Mouse (Mus musculus): ENCODE measurements around the gene Gm10053. TPM values are rescaled to one million over a fixed set of nuclear protein-coding genes. Genes with fewer than 3 reads are reported as not detected.

The Gm10053 gene
- polyA plus RNA-seq, 1 experiment from 2014 or later, result 765 TPM

- H3K9ac ChIP-seq (ENCODE audit: low read length), result no peak overlapping the region
- 11% methylated on average over 3 of the region's 3 CpGs for WGBS
- no peak overlapping the region for H3K27ac ChIP-seq (replicated peaks in 1 of 2; ENCODE audit: control insufficient read depth in 1 of 2, insufficient read depth in 1 of 2, low read depth in 2 of 2, low read length in 2 of 2)
- no peak overlapping the region for H3K4me3 ChIP-seq (ENCODE audit: control insufficient read depth in 1 of 2, insufficient read depth in 1 of 2, low read depth in 1 of 2, low read length in 2 of 2)
- ATAC-seq (ENCODE audit: insufficient number of reproducible peaks, insufficient read depth, low FRiP score, low read depth), result no peak
- peaks cover 11 to 28% of the 10 kb centered on the region in 2 experiments for H3K4me1 ChIP-seq (ENCODE audit: control insufficient read depth in 2 of 2, insufficient read depth in 2 of 2, low read length in 2 of 2)
- no peaks in the 10 kb centered on the region for H3K9me3 ChIP-seq (ENCODE audit: control insufficient read depth, low read length)
- H3K36me3 ChIP-seq (ENCODE audit: control insufficient read depth, insufficient read depth, low read length), result no peaks in the 10 kb centered on the region
- H3K27me3 ChIP-seq (ENCODE audit: control insufficient read depth, insufficient read depth, low read length), result peaks cover 82% of the 10 kb centered on the region
- H3K4me2 ChIP-seq (ENCODE audit: low read length), result no peak overlapping the region
Observed at GRCm38 (mm10) chr19:24901666-24902065, 26.2 kb downstream of the Gm10053 start.

- Histone ChIP-seq H3K27me3 (ENCODE audit: control insufficient read depth, insufficient read depth, low read length) (peaks cover 76% of the 10 kb centered on the region), H3K4me1 (ENCODE audit: control insufficient read depth in 2 of 2, insufficient read depth in 2 of 2, low read length in 2 of 2) (peaks cover 10 to 24% of the 10 kb centered on the region in 2 experiments), H3K4me2 (ENCODE audit: low read length) (no peak overlapping the region), H3K36me3 (ENCODE audit: control insufficient read depth, insufficient read depth, low read length) (no peaks in the 10 kb centered on the region), H3K4me3 (ENCODE audit: control insufficient read depth in 1 of 2, insufficient read depth in 1 of 2, low read depth in 1 of 2, low read length in 2 of 2) (no peak overlapping the region), H3K27ac (replicated peaks in 1 of 2; ENCODE audit: control insufficient read depth in 1 of 2, insufficient read depth in 1 of 2, low read depth in 2 of 2, low read length in 2 of 2) (no peak overlapping the region), H3K9ac (ENCODE audit: low read length) (no peak overlapping the region), H3K9me3 (ENCODE audit: control insufficient read depth, low read length) (no peaks in the 10 kb centered on the region)
- WGBS, result 10% methylated on average over 2 of the region's 2 CpGs
- no peak for ATAC-seq (ENCODE audit: insufficient number of reproducible peaks, insufficient read depth, low FRiP score, low read depth)
Observed at GRCm38 (mm10) chr19:24902256-24902655, 26.8 kb downstream of the Gm10053 start.

DNA sequence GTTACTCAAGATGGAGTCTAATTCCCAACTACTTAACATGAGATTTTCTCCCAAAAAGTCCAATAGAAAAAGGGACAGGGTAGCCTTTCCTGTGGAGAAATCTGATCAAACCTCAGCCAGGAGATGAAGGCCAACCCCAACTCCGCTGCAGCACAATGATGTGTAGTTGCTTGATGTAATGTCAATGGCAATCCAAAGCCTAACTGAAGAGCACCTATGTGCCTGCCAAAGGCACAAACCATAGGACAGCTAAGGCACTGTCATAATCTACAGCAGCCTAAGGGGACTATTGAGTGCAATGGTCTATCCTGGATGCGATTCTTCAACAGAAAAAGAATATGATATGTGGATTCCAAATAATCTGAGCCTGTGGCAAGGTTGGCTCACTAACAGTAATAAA is 27.3 kb downstream of the Gm10053 start:
- Histone ChIP-seq H3K4me2 (ENCODE audit: low read length) (no peak overlapping the region), H3K36me3 (ENCODE audit: control insufficient read depth, insufficient read depth, low read length) (no peaks in the 10 kb centered on the region), H3K27ac (replicated peaks in 1 of 2; ENCODE audit: control insufficient read depth in 1 of 2, insufficient read depth in 1 of 2, low read depth in 2 of 2, low read length in 2 of 2) (no peak overlapping the region), H3K9me3 (ENCODE audit: control insufficient read depth, low read length) (no peaks in the 10 kb centered on the region), H3K4me3 (ENCODE audit: control insufficient read depth in 1 of 2, insufficient read depth in 1 of 2, low read depth in 1 of 2, low read length in 2 of 2) (no peak overlapping the region), H3K4me1 (ENCODE audit: control insufficient read depth in 2 of 2, insufficient read depth in 2 of 2, low read length in 2 of 2) (peaks cover 5 to 18% of the 10 kb centered on the region in 2 experiments; a peak in 3 of 4 replicates), H3K9ac (ENCODE audit: low read length) (no peak overlapping the region), H3K27me3 (ENCODE audit: control insufficient read depth, insufficient read depth, low read length) (peaks cover 70% of the 10 kb centered on the region)
- ATAC-seq (ENCODE audit: insufficient number of reproducible peaks, insufficient read depth, low FRiP score, low read depth), result no peak
- WGBS, result 60% methylated on average over 2 of the region's 2 CpGs

- Histone ChIP-seq H3K9ac (ENCODE audit: low read length) (no peak overlapping the region), H3K9me3 (ENCODE audit: control insufficient read depth, low read length) (no peaks in the 10 kb centered on the region), H3K4me3 (ENCODE audit: control insufficient read depth in 1 of 2, insufficient read depth in 1 of 2, low read depth in 1 of 2, low read length in 2 of 2) (no peak overlapping the region), H3K27me3 (ENCODE audit: control insufficient read depth, insufficient read depth, low read length) (peaks cover 28% of the 10 kb centered on the region), H3K27ac (replicated peaks in 1 of 2; ENCODE audit: control insufficient read depth in 1 of 2, insufficient read depth in 1 of 2, low read depth in 2 of 2, low read length in 2 of 2) (no peak overlapping the region), H3K4me2 (ENCODE audit: low read length) (no peak overlapping the region), H3K4me1 (ENCODE audit: control insufficient read depth in 2 of 2, insufficient read depth in 2 of 2, low read length in 2 of 2) (no peaks in the 10 kb centered on the region), H3K36me3 (ENCODE audit: control insufficient read depth, insufficient read depth, low read length) (no peaks in the 10 kb centered on the region)
- no peak for ATAC-seq (ENCODE audit: insufficient number of reproducible peaks, insufficient read depth, low FRiP score, low read depth)
- 87% methylated on average over 3 of the region's 6 CpGs for WGBS
Observed at GRCm38 (mm10) chr19:24907655-24908054, 32.2 kb downstream of the Gm10053 start.

GRCm38 (mm10) chr19:24908385-24909155 is 33.1 kb downstream of the Gm10053 start:
- Histone ChIP-seq H3K9me3 (ENCODE audit: control insufficient read depth, low read length) (no peaks in the 10 kb centered on the region), H3K4me3 (ENCODE audit: control insufficient read depth in 1 of 2, insufficient read depth in 1 of 2, low read depth in 1 of 2, low read length in 2 of 2) (no peak overlapping the region), H3K4me2 (ENCODE audit: low read length) (no peak overlapping the region), H3K27me3 (ENCODE audit: control insufficient read depth, insufficient read depth, low read length) (peaks cover 19% of the 10 kb centered on the region), H3K27ac (replicated peaks in 1 of 2; ENCODE audit: control insufficient read depth in 1 of 2, insufficient read depth in 1 of 2, low read depth in 2 of 2, low read length in 2 of 2) (no peak overlapping the region), H3K4me1 (ENCODE audit: control insufficient read depth in 2 of 2, insufficient read depth in 2 of 2, low read length in 2 of 2) (no peaks in the 10 kb centered on the region), H3K9ac (ENCODE audit: low read length) (no peak overlapping the region), H3K36me3 (ENCODE audit: control insufficient read depth, insufficient read depth, low read length) (no peaks in the 10 kb centered on the region)
- WGBS, result 80% methylated on average over 3 of the region's 3 CpGs
- no peak for ATAC-seq (ENCODE audit: insufficient number of reproducible peaks, insufficient read depth, low FRiP score, low read depth)

DNA sequence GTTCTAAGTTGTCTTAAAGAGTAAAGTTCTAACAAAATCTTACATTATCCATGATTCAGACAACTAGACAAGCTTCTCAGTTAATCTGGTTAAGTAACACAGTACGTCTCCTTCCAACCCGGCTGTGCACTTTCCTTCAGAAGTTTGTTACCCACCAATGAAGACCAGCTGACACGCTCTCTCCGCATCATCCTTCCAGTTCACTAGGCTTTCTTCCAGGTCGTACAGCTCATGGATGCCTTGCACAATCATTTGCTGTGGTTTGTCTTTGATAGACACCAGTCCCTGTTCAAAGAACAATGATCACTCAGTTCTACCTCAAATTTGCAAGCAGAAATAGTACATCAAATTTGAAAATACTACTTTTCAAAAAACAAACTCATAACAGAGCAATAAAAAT is 45.4 kb downstream of the Gm10053 start:
- WGBS, result 88% methylated on average over 5 of the region's 5 CpGs
- H3K9me3 ChIP-seq (ENCODE audit: control insufficient read depth, low read length), result no peaks in the 10 kb centered on the region
- ATAC-seq (ENCODE audit: insufficient number of reproducible peaks, insufficient read depth, low FRiP score, low read depth), result no peak
- no peaks in the 10 kb centered on the region for H3K4me1 ChIP-seq (ENCODE audit: control insufficient read depth in 2 of 2, insufficient read depth in 2 of 2, low read length in 2 of 2)
- H3K4me2 ChIP-seq (ENCODE audit: low read length), result no peak overlapping the region
- no peak overlapping the region for H3K9ac ChIP-seq (ENCODE audit: low read length)
- no peak overlapping the region for H3K27ac ChIP-seq (replicated peaks in 1 of 2; ENCODE audit: control insufficient read depth in 1 of 2, insufficient read depth in 1 of 2, low read depth in 2 of 2, low read length in 2 of 2)
- H3K4me3 ChIP-seq (ENCODE audit: control insufficient read depth in 1 of 2, insufficient read depth in 1 of 2, low read depth in 1 of 2, low read length in 2 of 2), result no peak overlapping the region
- H3K27me3 ChIP-seq (ENCODE audit: control insufficient read depth, insufficient read depth, low read length), result no peaks in the 10 kb centered on the region
- H3K36me3 ChIP-seq (ENCODE audit: control insufficient read depth, insufficient read depth, low read length), result peaks cover 26% of the 10 kb centered on the region

Other genes with a start within 250 kb of the Gm10053 start
- 7.1 TPM in 2 replicates for gene Tmem252, start 201.7 kb upstream of the Gm10053 start, polyA plus RNA-seq (2014; fragmentation: Nextera tagmentation; extraction: Ambion mirVana)
- 7.6 and 7.8 TPM in 2 replicates for gene Pgm5, start 13.8 kb upstream of the Gm10053 start, polyA plus RNA-seq (2014; fragmentation: Nextera tagmentation; extraction: Ambion mirVana)
- not detected in 2 replicates for gene Foxd4, start 25.5 kb downstream of the Gm10053 start, polyA plus RNA-seq (2014; fragmentation: Nextera tagmentation; extraction: Ambion mirVana)
- gene Cbwd1, start 85.9 kb downstream of the Gm10053 start, polyA plus RNA-seq (2014; fragmentation: Nextera tagmentation; extraction: Ambion mirVana), result 16.4 and 16.5 TPM in 2 replicates
- 2.9 and 4.6 TPM in 2 replicates for gene Dock8, start 123.8 kb downstream of the Gm10053 start, polyA plus RNA-seq (2014; fragmentation: Nextera tagmentation; extraction: Ambion mirVana)

Measured in heart, embryonic 14.5 days (tissue).